Mouse (Mus musculus) forebrain, embryonic 11.5 days (tissue): ENCODE data around the gene Fam122c. TPM values are rescaled to one million over a fixed set of nuclear protein-coding genes. Genes with fewer than 3 reads are reported as not detected.
A peak's percentile ranks its signal among the peaks of the same experiment; 100 is the strongest.

Experiments used
- ATAC-seq: fragments of 200-750 bp; cut with Nextera tagmentation; replicated peaks from 2 replicates; pipeline ENCODE4 v1.8.0; 2017; ENCODE audit warnings: moderate TSS enrichment; ENCODE audit not compliant: low FRiP score
- DNase-seq: peaks from one replicate; pipeline ENCODE4 v3.0.0-alpha.2; 2017; ENCODE audit warnings: low spot score
- H3K27ac ChIP-seq: fragments of 300-500 bp; sonication (generic); 2 replicates; pipeline ENCODE4 v1.5.1; 2014; ENCODE audit warnings: low read depth, low read length
- H3K27me3 ChIP-seq: fragments of 300-500 bp; sonication (generic); 2 replicates; pipeline ENCODE4 v1.6.1; 2014; ENCODE audit warnings: mild to moderate bottlenecking, low read length, mixed read lengths; ENCODE audit not compliant: control insufficient read depth, insufficient read depth
- H3K36me3 ChIP-seq: fragments of 300-500 bp; sonication (generic); 2 replicates; pipeline ENCODE4 v1.6.1; 2014; ENCODE audit warnings: mild to moderate bottlenecking, low read length, moderate library complexity, mixed read lengths; ENCODE audit not compliant: control insufficient read depth, insufficient read depth
- H3K4me1 ChIP-seq: fragments of 300-500 bp; sonication (generic); replicated peaks from 2 replicates; pipeline ENCODE4 v1.6.1; 2014; ENCODE audit warnings: low read length, mixed read lengths; ENCODE audit not compliant: control insufficient read depth, insufficient read depth
- H3K4me2 ChIP-seq: fragments of 300-500 bp; sonication (generic); 2 replicates; pipeline ENCODE4 v1.6.1; 2014; ENCODE audit warnings: low read depth, mild to moderate bottlenecking, low read length, moderate library complexity, mixed read lengths; ENCODE audit not compliant: severe bottlenecking
- H3K4me3 ChIP-seq: fragments of 300-500 bp; sonication (generic); 2 replicates; pipeline ENCODE4 v1.5.1; 2014; ENCODE audit warnings: low read depth, low read length
- H3K9ac ChIP-seq: fragments of 300-500 bp; sonication (generic); 2 replicates; pipeline ENCODE4 v1.6.1; 2014; ENCODE audit warnings: low read length
- H3K9me3 ChIP-seq: fragments of 300-500 bp; sonication (generic); 2 replicates; pipeline ENCODE4 v1.6.1; 2016; ENCODE audit warnings: low read length, mixed read lengths; ENCODE audit not compliant: control insufficient read depth
- WGBS: fragments of 180-500 bp; shearing (Covaris S2); extraction: QIAGEN DNeasy Blood & Tissue Kit; methylation state at CpG from one replicate; pipeline ENCODE4 v1.1.7; 2014; 5-methylcytosine and 5-hydroxymethylcytosine counted together
- polyA plus RNA-seq: library from polyadenylated mRNA; unstranded; fragments of >200 nt; fragmentation: Nextera tagmentation; extraction: Ambion mirVana; gene quantifications from 2 replicates; pipeline ENCODE4 v1.2.1, GENCODE M21; 2014

The Fam122c gene
- polyA plus RNA-seq, 1 experiment from 2014 or later: not detected

GRCm38 (mm10) chrX:53341531-53341930 lies 68.3 kb downstream of the Fam122c start:
- ATAC-seq (no peak), DNase-seq (peak; percentile 66)
- no peaks in the 10 kb centered on the region for H3K9me3 ChIP-seq
- no peak overlapping the region for H3K9ac ChIP-seq
- no peak overlapping the region for H3K27ac ChIP-seq
- no peak overlapping the region for H3K4me3 ChIP-seq
- no peaks in the 10 kb centered on the region for H3K4me1 ChIP-seq
- no peaks in the 10 kb centered on the region for H3K27me3 ChIP-seq
- no peaks in the 10 kb centered on the region for H3K36me3 ChIP-seq
- H3K4me2 ChIP-seq: no peak overlapping the region
- WGBS: 59% methylated on average over 2 of the region's 2 CpGs

- Histone ChIP-seq H3K36me3 (no peaks in the 10 kb centered on the region), H3K9ac (no peak overlapping the region), H3K4me2 (no peak overlapping the region), H3K27ac (no peak overlapping the region), H3K4me3 (no peak overlapping the region), H3K27me3 (no peaks in the 10 kb centered on the region), H3K4me1 (no peaks in the 10 kb centered on the region), H3K9me3 (no peaks in the 10 kb centered on the region)
- DNase-seq (no peak), ATAC-seq (no peak)
- WGBS: 90% methylated on average over 4 of the region's 4 CpGs
These were observed 75.2 kb downstream of the Fam122c start for GRCm38 (mm10) chrX:53348374-53348773.

- Histone ChIP-seq H3K4me2 (no peak overlapping the region), H3K27ac (no peak overlapping the region), H3K27me3 (no peaks in the 10 kb centered on the region), H3K9ac (no peak overlapping the region), H3K4me1 (no peaks in the 10 kb centered on the region), H3K4me3 (no peak overlapping the region), H3K36me3 (no peaks in the 10 kb centered on the region), H3K9me3 (no peaks in the 10 kb centered on the region)
- DNase-seq (no peak), ATAC-seq (no peak)
- WGBS: 89% methylated on average over 7 of the region's 7 CpGs
These were observed 91.6 kb downstream of the Fam122c start for GRCm38 (mm10) chrX:53364668-53365383.

GRCm38 (mm10) chrX:53369534-53370365 lies 96.5 kb downstream of the Fam122c start:
- Histone ChIP-seq H3K4me1 (no peaks in the 10 kb centered on the region), H3K4me2 (peak overlapping the region; percentile 61), H3K27me3 (no peaks in the 10 kb centered on the region), H3K9me3 (no peaks in the 10 kb centered on the region), H3K27ac (peak overlapping the region; percentile 70), H3K9ac (peak overlapping the region; percentile 73), H3K36me3 (no peaks in the 10 kb centered on the region), H3K4me3 (peak overlapping the region; percentile 50)
- WGBS: 25% methylated on average over 25 of the region's 25 CpGs
- DNase-seq (peak; percentile 54), ATAC-seq (peak; percentile 85)

- H3K36me3 ChIP-seq: no peaks in the 10 kb centered on the region
- DNase-seq: peak; percentile 91
- H3K4me1 ChIP-seq: no peaks in the 10 kb centered on the region
- peak within 1 kb of the TSS; percentile 73 for H3K9ac ChIP-seq
- ATAC-seq: peak; percentile 97
- peak within 1 kb of the TSS; percentile 70 for H3K27ac ChIP-seq
- H3K27me3 ChIP-seq: no peaks in the 10 kb centered on the region
- H3K4me3 ChIP-seq: peak within 1 kb of the TSS; percentile 50
- H3K9me3 ChIP-seq: no peaks in the 10 kb centered on the region
- peak within 1 kb of the TSS; percentile 61 for H3K4me2 ChIP-seq
- 13% methylated on average over 15 of the region's 15 CpGs for WGBS
These were observed 97.1 kb downstream of the Fam122c start, which contains the start of gene Mospd1 for GRCm38 (mm10) chrX:53370366-53370740. TSS of gene Mospd1 (minus strand) at chrX:53370502.

Other genes with a start within 250 kb of the Fam122c start
- gene Plac1, start 33.3 kb upstream of the Fam122c start, polyA plus RNA-seq: 1.4 and 2.8 TPM in 2 replicates
- 8.7 and 10.2 TPM in 2 replicates for gene Fam122b, start 3.6 kb upstream of the Fam122c start, polyA plus RNA-seq
- 51.4 and 55.8 TPM in 2 replicates for gene Mospd1, start 97.1 kb downstream of the Fam122c start, polyA plus RNA-seq
- not detected in 2 replicates for gene Etd, start 161.5 kb downstream of the Fam122c start, polyA plus RNA-seq